Mouse (Mus musculus): ENCODE measurements at regions not wholly inside any gene's neighbourhood (a gene's known extent, or its start where the extent isn't known, plus 50 kb on each side); places are given as distances from the start of the nearest gene placed in this dataset.

DNA sequence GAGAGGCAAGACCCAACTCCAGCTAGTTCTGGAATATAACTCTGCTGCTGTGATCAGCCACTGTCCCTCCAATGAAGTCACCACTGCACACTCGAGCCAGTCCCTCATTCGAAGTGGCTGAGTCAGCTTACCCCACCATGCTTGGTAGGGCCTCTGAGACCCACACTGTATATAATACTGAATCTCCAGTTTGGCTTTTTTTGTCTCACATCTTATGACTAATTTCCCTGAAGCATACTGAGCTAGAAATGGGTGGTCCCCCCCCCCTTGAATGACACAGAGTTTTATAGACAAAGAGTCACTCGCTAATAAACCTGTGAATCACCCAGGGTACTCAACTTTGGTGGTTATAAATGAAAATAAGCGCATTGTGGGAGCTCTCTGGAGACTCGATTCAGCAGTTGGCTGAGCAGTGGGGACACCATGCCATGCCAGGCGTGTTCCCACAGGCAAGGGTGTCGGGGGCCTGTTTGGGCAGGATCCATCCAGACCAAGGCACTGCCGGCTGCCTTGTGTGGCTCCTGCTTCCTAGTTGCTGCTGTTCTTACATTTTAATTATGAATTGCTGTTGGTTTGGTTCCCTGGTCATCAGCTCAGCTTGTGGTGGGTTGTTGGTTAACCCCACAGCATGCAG is 131.2 kb downstream of the Irx5 start:
- H3K27ac ChIP-seq = no peak overlapping the region
- DNase-seq = no peak
- TF ChIP-seq CTCF (IDR thresholded peaks at IDR 0.05) = no peak
- H3K4me3 ChIP-seq = no peak overlapping the region
- intact Hi-C loops (cut with DNase I) = no loop called here

GRCm38 (mm10) chr8:92491533-92491932 is 134.1 kb downstream of the Irx5 start:
- no peak for DNase-seq
- intact Hi-C loops (cut with DNase I) = no loop called here
- no peak overlapping the region for H3K4me3 ChIP-seq
- H3K27ac ChIP-seq = no peak overlapping the region
- TF ChIP-seq CTCF (IDR thresholded peaks at IDR 0.05) = peak; percentile 31; the same call in 1 of the 2 replicates

DNA sequence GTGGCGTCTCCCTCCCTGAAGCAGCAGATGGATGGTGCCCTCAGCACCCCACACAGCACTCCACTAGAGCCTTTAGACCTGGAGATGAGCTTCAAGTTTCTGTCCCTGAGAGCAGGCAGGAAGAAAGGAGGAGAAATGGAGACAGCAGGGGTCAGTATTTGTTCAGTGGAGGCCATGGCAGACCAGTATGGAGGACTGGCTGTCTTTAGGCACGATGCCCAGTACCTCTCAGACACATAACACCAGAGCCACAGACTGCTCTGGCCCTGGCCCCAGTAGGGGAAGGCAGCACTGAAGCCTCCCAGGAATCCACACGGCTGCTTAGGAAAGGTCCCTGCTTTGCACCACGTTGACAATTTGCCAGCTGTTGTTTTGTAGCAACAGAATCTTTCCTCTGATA is 136.0 kb downstream of the Irx5 start:
- intact Hi-C loops (cut with DNase I) = no loop called here
- DNase-seq = peak; percentile 64
- H3K27ac ChIP-seq = no peak overlapping the region
- TF ChIP-seq CTCF (IDR thresholded peaks at IDR 0.05) = peak; percentile 35
- H3K4me3 ChIP-seq = no peak overlapping the region

GRCm38 (mm10) chr8:92505552-92506281 is 148.3 kb downstream of the Irx5 start:
- intact Hi-C loops (cut with DNase I) = no loop called here
- Histone ChIP-seq H3K27ac (no peak overlapping the region), H3K4me3 (no peak overlapping the region)
- DNase-seq = no peak
- no peak for TF ChIP-seq CTCF (IDR thresholded peaks at IDR 0.05)

DNA sequence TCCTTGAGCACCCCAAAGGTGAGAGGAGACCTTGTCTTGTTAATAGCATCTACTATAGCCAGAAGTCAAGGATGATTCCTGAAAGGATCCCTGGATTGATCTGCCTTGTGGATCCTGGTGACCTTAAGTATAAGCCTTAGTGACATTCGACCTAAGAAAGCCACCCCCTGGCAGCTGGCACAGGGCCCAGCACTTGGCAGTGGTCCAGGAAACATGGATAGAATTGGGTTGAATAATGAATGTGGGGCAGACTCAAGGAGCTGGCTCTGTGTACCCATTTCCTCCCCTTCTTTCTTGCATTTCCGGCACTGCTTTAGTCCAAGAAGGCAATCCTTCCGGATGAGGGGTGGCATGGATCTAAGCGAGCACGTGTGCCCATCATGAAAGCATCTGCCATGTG is 149.0 kb downstream of the Irx5 start:
- Histone ChIP-seq H3K27ac (no peak overlapping the region), H3K4me3 (no peak overlapping the region)
- intact Hi-C loops (cut with DNase I) = no loop called here
- DNase-seq = no peak
- TF ChIP-seq CTCF (IDR thresholded peaks at IDR 0.05) = no peak

GRCm38 (mm10) chr8:92506906-92507305 is 149.5 kb downstream of the Irx5 start:
- Histone ChIP-seq H3K4me3 (no peak overlapping the region), H3K27ac (no peak overlapping the region)
- DNase-seq = no peak
- intact Hi-C loops (cut with DNase I) = no loop called here
- no peak for TF ChIP-seq CTCF (IDR thresholded peaks at IDR 0.05)

DNA sequence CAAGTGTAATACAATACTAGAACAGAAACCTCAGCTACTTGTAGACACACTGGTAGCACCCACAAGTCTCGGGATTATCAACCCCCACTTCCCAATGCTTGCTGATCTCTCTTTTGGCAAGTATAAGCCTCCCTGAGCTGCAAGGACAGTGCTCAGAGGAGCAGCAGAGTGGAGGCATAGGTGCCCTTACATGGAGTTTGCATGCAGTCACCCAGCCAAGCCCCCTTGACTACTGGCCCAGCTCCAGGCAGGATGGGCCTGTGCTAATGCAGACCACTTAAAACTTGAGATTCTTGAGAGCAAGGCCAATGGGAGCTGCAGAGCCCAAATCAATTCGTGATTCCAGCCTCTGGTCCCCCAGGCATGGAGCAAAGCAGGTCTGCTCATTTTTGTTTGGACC is 158.0 kb downstream of the Irx5 start:
- intact Hi-C loops (cut with DNase I) = no loop called here
- DNase-seq = no peak
- Histone ChIP-seq H3K27ac (no peak overlapping the region), H3K4me3 (no peak overlapping the region)
- TF ChIP-seq CTCF (IDR thresholded peaks at IDR 0.05) = no peak

DNA sequence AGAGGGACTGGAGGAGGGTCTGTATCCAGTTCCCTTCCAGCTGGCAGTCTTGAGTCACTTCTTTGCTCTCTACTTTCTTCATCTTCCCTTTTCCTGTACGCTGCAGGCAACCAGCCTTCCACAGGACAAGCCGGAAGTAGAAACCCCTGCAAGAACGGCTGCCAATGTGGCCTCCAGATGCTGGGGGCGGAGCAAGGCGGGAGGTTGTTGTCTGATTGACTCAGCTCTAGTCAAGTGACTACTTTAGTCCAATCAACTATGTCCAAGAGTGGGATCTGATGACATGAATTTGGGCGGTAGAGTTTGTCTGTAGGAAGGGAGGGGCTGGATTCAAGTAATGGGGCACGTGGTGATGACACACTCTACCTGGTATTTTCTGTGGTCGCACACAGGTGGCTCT is 156.1 kb upstream of the Irx6 start:
- DNase-seq = no peak
- Histone ChIP-seq H3K27ac (no peak overlapping the region), H3K4me3 (no peak overlapping the region)
- TF ChIP-seq CTCF (IDR thresholded peaks at IDR 0.05) = no peak
- intact Hi-C loops (cut with DNase I) = no loop called here

- Histone ChIP-seq H3K4me3 (no peak overlapping the region), H3K27ac (no peak overlapping the region)
- TF ChIP-seq CTCF (IDR thresholded peaks at IDR 0.05) = no peak
- DNase-seq = no peak
- intact Hi-C loops (cut with DNase I) = no loop called here
Observed at GRCm38 (mm10) chr8:92518486-92518885, 155.6 kb upstream of the Irx6 start.

- H3K27ac ChIP-seq = no peak overlapping the region
- no peak for DNase-seq
- no peak for TF ChIP-seq CTCF (IDR thresholded peaks at IDR 0.05)
- intact Hi-C loops (cut with DNase I) = no loop called here
- H3K4me3 ChIP-seq = no peak overlapping the region
Observed at GRCm38 (mm10) chr8:92522519-92522918, 151.6 kb upstream of the Irx6 start.

DNA sequence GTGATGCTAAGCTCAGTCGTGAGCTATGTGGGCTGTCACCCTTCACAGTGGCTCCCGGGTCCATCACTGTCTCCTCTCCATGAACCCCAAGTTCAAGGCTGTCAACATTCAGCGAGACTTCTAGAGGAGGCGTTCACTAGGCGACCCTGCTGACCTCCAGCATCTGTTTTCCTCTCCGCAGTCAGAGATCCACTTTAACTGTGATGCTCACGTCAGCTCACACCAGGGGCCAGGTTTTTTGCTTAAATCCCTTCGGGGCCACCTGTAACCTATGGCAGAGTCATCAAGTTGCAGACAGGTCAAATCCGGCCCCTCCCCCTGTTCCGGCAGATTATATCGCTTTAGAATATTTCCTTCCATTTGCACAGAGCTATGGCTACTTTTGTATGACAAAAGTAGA is 144.3 kb upstream of the Irx6 start:
- DNase-seq = no peak
- Histone ChIP-seq H3K27ac (no peak overlapping the region), H3K4me3 (no peak overlapping the region)
- no peak for TF ChIP-seq CTCF (IDR thresholded peaks at IDR 0.05)
- intact Hi-C loops (cut with DNase I) = no loop called here

DNA sequence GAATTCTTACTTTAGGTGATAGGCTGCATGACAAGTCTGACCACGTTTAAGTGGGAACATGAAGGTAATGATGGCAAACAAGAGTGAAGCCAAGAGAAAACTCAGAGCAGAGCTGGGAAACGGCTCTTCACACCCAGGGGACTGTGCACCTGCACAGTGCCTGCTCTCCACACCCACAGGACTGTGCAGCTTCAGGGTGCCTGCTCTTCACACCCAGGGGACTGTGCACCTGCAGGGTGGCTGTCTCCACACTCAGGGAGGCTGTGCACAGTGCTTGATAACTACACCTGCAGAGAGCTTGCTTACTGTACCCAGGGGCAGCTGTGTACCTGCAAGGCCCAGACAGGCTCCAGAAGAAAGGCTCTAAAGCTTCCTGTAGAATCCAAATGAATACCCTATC is 133.5 kb upstream of the Irx6 start:
- no peak overlapping the region for H3K27ac ChIP-seq
- TF ChIP-seq CTCF (IDR thresholded peaks at IDR 0.05) = no peak
- intact Hi-C loops (cut with DNase I) = no loop called here
- no peak for DNase-seq
- no peak overlapping the region for H3K4me3 ChIP-seq

DNA sequence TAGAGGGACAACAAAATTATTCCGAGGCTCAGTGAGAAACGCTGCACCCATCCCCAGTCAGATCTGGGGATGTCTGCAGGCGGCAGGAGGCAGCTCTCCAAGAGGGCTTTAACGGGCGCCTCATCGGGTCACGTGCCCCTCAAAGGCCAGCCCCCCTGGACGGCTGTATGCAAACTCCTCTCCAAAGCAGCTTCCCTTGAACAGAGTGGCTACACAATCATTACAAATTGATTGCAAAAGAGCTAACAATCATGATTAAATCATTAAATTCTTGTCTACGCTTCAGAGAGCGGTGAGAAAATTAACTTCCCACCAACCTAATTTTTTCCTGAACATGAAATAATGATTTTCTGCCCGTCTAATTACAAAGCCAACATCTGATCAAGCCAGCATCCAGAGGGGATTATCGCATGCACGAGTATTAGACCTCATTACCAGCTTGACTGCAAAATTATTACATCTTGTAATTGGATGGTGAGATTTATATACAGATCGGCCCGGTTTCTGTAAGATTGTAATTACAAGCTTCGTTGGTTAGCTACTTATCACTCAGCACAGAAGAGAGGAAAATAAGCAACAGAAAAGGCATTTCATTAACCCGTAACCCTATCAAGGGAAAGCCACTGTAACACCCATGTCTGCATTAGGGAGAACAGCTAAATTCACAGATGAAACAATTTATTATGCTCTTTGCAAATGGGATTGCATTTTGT is 128.6 kb upstream of the Irx6 start:
- intact Hi-C loops (cut with DNase I) = no loop called here
- no peak for TF ChIP-seq CTCF (IDR thresholded peaks at IDR 0.05)
- DNase-seq = no peak
- no peak overlapping the region for H3K27ac ChIP-seq
- no peak overlapping the region for H3K4me3 ChIP-seq

All from gastrocnemius, adult 2 months (tissue).